Mouse (Mus musculus) kidney, postnatal 25 days (tissue): ENCODE measurements around the gene Adarb1.

Source experiments
- DNase-seq, 2 experiments: peaks; one replicate each; pipeline ENCODE4 v3.0.0; 2021; ENCODE audit warnings: mixed read lengths in 2 of 2

Gene Adarb1

DNA sequence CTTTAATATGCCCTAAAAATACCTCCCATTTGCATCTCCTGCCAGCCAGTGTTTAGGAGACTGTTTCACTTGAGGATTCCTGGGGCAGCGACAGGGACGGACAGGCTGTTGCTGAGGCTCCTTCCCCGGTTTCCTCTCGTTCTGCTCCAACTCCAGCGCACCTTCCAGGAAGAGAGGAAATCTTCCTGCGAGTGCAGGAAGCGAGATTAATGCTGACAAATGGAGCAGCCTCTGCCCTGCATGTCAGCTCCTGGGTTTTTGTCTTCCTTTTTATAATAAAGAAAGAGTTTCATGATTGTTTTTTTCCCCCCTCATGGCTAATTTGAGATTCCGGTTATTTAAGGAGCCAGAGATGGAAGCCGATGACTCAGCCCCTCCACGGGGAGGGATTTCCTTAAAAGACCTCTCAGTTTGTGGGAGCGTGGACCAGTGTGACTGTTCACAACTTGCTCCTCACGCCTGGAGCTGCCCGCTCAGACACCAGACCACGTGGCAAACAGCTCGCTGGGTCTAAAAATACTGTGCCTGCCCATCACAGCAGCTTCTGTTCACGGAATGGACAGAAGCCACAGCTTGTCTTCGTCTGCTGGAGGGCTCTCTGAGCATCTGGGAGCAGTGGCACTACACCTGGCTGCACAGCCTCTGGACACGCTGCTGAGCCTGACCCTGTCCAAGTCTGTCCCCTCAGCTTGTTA lies 16.5 kb upstream of the Adarb1 start:
- DNase-seq = peak; percentile 36 to 69

DNA sequence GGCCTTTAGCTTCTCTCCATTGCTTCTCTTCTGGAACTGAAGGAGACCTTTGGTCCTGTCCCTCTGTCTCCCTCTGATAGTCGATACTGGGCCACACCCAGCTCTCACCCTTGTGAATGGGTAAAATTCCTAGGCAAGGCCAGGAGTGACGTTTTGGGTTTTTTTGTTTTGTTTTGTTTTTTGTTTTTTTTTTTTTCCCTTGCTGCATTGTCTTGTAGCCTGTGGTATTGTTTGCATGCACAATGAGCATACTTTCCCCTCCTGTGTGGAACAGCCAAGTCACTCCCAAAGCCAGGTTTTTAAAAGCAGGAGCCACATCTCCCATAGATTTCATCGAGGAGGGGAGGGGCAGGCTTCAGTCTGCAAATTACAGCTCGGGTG lies 16.0 kb upstream of the Adarb1 start:
- no peak for DNase-seq

DNA sequence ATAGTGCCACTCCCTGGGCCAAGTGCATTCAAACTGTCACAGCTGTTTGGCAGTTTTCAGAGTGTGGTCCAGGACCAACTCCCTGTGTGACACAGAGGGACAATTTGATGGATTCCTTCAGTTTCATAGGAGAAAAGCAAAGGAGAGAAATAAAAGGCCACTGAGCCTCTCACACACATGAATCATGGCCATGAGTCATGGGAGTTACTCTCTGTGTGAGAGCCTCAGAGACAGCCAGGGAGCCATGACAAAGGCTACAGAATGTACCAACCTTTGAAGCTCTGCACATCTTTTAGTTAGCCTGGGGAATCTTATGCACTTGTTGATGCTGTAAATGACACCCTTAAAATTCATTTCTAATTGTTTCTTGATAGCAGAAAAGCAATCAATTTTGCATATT lies 12.7 kb upstream of the Adarb1 start:
- DNase-seq = no peak

DNA sequence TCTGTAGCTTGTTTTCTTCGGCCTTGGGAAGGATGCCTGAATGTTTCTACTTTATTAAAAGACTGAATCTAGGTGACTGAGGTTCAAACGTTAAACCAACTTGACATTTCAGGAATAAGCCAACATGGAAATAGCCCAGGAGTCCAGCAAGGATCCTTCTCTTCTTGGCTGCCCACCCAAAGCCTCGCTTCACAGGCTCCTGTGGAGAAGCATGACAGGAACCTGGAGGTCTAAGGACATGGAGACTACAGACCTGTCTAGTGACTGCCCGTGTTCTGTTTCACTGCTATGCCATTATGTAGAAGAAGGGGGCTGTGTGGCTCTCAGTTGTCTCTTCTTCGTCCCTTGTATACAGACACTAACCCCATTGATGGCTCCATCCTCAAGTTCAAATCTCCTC lies 11.9 kb upstream of the Adarb1 start:
- DNase-seq = no peak

DNA sequence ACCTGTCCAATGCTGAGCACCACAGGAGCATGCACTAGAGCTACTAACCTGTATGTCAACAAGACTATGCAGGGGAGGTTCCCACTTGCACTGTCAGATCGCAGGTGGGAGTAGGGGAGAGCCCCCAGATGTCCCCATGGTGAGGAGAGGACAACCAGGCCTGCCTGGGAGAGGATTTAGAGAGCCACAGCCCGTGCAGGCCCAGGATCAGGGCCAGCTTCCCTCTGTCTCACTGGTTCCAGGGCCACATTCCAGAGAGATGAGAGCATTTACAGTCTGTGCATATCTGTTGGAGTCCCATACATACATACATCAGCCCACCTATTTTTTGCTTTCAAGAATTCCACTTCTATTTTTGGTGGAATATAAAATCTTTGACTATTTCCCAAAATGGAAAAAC lies 9.5 kb upstream of the Adarb1 start:
- no peak for DNase-seq

DNA sequence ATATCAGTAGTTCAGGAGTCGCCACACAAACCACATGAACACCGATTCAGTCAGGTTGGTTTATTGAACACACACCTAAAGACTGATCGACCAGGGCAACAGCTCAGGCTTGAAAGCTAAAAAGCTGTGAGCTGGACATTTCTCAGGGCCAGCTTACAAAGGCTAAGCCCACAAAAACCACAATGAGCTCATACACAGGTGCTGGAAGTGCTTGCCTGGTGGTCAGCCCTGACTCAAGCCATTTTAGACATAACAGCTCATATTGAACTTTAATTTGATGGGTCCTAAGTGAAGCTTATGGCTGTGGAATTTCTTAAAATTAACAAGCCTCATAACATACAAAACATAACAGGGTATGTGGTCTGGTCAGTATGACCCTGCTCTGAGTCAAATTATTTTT lies 2.1 kb upstream of the Adarb1 start:
- DNase-seq = no peak

DNA sequence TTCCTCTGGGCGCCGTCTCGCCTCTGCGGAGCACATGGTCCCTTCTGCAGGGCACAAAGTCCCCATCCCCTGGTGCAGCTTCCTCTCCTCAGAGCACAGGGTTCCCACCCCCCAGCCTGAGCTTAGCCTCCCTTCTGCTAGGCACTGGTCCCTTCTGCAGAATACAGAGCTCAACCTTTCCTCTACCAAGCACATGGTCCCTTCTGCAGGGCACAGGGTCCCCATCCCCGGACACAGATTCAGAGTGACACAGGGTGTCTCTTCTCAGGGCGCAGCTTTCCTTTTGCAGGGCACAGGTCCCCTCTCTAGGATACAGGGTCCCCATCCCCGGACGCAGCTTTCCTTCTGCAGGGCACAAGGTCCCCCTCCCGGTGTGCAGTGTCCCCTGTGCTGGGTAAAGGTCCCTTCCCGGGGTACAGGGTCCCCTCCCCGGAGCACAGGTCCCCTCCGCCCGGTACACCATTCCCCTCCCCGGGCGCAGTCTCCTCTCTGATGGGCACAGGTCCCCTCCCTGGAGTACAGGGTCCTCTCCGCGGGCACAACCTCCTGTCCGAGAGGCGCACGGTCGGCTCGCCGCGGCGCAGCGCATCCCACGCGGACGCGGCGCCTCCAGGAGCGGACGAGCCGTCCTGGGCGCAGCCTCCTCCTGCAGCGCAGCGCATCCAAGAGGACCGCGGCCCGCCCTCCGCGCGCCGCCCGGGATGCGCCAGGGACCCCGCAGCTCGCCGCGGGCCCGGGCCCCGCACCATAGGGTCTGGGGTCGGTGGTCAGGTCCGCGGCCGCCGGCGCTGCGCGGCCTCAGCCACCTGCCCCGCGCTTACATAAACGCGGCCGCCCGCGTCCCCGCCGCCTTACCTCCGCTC lies 599 bp downstream of the Adarb1 start:
- DNase-seq = peak in 1 of 2 experiments; percentile 45

DNA sequence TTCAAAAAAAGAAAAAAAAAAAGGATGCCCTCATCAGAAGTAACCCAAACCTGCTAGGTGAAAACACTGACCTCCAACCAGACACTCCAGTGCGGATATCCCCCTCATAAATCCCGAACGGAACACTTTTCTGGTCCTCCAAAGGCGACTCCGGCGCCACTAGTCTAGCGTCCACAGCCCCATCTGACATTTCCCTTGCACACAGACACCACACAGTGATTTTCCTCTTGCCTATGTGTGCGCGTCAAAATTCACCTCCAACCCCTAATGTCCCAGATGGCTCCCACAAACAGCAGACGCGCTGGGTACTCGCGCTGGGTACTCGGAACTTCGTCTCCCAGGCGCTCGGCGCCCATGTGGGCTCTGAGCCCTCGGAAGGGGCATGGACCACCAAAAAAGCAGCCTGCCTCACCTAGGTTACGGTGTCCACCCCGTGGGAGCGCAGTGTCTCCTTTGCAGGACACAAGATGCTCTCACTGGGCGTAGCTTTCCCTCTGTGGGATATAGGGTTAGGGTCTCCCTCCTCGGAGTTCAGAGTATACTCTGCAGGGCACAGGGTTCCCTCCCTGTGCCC lies 1.3 kb downstream of the Adarb1 start:
- peak in 1 of 2 experiments; percentile 40 for DNase-seq

DNA sequence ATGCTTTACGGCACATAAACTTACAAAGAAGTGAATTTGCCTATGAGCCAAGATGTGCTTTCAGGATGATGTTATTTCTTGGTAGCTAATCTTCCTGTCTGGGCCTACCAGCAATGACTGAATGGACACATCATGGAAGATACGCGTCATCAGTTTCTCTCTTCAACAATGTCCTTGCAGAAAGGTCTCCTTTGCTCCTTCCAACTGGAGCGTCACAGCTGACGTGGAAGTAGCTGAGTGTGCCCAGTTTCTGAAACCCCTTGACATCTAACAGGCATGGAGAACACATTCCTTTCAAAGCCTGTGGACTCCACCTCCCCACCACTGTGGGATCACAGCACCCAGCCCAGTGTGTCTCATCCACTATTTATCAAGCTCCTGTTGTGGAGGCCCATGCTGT lies 2.2 kb downstream of the Adarb1 start:
- no peak for DNase-seq

DNA sequence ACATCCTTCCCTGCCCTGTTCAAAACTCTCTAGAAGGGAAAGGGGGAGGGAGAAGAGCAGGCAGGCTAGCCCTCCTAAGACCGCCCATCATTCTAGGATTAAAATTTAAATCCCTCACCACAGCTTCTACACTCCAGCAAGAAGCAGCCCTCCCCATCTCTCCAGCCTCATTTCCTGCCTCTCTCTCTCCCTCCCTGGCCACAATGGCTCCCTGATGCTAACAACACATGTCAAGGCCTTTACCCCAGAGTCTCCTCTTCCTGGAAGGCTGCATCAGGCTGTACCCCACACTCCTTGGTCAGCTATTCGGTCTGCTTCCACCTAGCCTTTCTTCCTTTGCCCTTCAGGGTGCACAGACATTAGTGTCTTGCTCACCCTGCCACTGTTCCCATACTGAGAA lies 4.3 kb downstream of the Adarb1 start:
- DNase-seq = no peak

DNA sequence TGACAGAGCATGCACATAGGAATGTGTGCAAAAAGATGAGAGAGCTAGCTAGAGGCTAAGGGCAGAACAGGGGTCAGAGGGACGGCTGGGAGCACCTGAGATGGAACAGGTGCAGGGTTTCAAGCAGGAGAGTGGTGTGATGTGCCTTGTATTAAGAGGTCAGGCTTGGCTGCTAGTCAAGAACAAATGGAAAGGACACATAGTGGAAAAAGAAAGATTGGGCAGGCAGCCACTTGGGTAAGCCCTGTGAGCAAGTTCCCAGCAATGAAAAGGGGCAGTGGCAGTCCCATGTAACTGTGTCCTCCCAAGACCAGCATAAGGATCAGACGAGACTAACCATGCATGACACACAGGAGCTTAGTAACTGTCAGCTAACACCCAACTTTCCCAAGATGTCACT lies 8.9 kb downstream of the Adarb1 start:
- DNase-seq = no peak

DNA sequence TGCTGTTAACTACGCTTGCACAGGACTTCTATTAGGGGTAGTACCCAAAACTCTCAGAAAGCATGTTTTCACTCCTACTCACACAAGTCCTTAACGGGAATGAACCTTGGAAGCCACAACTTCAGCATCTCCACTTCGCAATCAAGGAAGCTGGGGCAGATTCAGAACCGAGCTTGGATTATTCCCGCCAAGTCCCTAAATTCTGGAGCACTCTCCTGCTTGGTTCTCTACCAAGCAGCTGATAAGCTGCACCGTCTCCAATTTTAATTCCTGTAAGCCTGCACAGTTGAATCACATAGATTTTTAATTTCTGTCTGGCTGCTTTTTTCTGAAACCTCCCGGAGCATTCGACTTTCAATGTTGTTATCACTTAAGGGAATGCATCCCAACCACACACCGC lies 9.8 kb downstream of the Adarb1 start:
- no peak for DNase-seq

DNA sequence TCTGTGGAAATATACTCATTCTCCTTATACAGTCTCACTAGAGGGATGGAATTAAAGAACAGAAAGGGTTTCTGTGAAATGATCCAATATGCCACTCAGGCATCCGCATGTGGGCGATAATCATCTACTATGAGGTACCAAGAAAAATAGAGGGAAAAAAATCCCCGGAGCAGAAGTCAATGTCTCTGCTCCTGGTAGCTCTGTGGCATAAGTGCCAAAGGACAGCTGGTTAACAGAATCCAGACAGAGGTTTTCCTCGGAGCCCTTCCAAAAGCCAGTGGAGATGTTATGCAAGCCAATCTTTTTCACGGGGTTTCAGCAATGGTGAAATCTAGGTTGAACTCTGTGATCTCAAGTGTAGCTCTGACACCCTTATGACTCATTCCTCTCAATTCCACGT lies 11.6 kb downstream of the Adarb1 start:
- no peak for DNase-seq

DNA sequence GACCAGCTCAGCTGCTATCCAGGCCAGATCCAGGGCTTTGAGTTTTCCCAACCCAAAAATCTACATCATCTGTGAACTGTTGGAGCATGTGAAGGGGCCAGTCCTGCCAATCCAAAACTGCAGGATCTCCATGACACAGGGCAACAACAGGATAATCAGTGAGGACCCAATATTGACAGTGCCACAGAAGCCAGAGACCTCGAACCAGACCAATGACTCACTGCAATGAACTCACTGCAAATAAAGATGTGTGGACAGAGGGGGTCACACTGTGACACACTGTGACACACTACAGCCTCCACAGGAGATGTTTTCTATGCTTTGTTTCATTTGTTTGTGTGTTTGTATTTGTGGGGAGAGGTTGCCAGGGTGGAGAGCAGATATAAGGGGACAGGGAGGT lies 15.6 kb downstream of the Adarb1 start:
- DNase-seq = no peak

DNA sequence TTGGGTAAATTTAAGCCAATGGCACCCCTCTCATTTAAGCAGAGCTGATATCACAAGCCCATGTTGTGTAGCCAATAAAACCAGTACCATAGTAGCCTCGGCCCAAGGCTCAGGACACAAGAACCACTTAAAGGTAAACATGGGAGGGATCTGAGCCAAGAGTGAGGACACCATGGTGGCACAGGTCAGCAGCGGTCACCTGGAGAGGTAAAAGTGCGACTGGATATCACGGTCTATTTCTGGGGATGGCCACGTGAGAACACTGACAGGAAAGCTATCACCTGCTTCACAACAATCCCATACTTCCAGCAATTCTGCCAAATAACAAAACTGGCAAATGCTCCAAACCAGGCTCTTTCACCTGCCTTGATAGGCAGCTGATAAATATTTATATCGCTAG lies 17.0 kb downstream of the Adarb1 start:
- DNase-seq = no peak

DNA sequence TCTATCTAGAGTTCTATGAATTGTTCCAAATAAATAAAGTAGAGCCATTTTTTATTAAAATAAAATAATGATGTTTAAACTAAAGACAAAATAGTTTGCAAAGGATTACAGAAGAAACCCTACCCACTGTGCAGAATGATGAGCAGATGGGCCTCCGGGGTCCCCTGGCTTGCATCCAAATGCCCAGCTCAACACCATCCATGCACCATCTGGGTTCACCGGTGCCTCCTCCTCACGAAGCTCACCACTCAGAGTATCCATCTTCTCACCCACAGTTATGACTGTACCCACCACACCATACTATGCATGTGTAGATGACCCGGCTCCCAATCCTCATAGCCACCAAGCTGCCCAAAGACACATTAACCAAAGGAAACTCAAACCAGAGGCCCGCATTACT lies 18.1 kb downstream of the Adarb1 start:
- DNase-seq = no peak

DNA sequence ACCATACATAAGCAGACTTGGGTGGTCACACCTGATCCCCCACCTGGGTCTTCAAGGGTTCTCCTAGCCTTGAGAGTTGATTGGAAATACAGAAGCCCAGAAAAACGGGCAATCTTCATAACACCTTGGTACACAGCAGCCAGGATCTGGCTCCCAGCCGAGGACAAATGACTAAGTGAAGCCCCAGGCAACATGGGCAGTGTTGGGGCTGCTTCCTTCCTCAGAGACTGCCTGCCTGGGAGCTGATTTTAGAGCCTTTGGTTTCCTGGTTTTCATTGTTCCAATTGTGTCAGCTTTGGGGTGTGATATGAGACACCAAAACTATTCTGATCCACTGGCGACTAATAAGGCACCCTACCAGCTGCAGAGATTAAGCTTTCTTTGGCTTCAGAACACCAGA lies 20.0 kb downstream of the Adarb1 start:
- peak; percentile 72 to 81 for DNase-seq

DNA sequence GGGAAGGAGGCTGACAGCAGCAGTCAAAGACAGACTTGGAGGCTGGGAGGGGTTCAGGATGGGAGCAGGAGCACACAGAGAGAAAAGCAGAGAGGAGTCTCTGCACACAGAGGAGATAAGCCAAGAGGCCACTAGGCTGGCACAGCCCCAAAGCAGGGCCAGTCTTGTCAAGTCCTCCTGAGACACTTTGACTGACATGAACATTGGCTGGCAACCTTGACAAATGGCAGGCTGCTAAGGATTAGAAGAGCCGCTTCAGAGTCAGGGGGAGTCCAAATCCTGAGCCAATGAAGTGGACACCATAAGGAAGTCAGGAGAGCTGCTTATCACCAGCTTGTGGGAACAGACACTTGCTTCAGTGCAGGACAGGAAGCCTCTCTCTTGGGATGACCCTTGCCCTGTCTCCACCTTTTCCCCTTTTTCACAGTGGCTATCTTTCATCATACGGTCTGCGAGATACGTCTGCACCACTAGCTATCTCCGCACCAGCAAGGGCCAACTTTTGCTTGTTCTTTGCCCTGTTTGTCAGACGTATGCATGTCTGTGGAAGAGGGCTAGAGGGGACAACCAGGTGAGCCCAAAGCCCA lies 20.9 kb downstream of the Adarb1 start:
- DNase-seq = no peak

DNA sequence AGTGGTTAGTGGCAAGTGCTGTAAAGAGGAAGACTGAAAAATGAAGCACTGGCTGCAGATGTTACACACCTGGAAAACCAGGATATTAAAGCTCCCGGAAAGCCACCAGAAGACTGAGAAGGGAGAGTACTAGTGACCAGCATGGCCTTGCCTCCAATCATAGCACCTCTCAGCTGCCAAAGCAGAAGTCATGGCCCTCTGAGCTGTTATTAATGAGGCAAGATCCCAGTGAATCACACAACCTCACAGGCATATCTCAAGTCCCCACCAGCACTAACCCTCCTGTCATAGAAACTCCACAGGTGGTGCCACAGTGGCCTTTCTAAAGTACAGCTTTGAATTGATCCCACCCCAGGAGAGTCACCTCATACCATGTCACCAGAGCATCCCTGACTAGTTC lies 22.1 kb downstream of the Adarb1 start:
- no peak for DNase-seq

DNA sequence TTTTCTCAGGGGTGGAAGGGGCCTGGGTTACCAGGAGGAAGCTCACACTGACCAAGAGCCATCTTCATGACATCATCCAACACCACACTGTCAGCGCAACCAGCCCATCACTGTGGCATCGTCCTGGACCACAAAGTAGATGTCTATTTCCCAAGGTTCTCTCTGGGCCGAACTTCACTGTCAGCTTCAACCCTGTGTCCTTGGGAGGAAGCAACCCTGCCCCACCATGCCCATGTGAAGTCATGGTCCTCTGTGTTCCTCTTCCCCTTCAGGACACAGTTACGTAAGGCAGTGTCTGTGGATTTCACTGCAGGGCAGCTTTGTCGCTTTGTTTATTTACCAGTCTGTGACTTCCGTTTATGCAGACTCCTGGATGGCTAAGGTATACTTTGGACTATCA lies 27.0 kb downstream of the Adarb1 start:
- no peak for DNase-seq

DNA sequence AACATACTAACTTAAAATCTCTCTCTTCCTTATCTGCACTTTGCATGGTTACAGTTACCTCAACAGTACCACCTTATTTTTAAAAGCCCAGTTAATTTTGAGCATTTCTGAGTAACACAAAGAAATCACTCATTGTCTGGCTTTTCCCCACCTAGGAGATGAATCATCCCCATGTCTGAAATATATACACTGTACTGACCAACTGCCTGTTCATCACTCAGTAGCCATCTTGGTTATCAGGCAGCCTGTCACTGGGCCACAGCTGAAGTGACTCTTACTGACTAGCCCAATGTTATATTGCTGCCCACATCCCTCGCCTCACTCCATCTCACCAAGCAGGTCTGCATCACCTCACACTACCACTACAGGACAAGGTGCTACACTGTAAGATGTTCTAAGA lies 30.5 kb downstream of the Adarb1 start:
- DNase-seq = no peak

DNA sequence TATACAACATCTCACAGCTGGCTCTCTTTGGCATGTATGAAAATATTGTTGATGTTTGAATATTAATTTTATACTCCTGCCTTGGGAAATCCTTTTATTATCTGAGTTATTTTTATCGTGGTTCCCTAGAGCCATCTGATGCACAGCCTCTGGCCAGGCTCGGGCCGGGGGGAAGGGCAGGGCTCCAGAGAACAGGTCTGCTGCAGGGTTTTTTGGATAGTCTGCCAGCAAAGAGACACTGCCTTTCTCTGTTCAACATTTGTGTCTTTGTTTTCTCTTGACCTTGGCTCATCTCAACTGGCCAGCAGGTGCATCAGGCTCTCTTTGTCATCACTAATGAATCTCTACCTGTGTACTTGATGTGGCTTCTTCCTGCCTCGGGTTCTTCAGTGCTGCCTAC lies 32.3 kb downstream of the Adarb1 start:
- DNase-seq = no peak

DNA sequence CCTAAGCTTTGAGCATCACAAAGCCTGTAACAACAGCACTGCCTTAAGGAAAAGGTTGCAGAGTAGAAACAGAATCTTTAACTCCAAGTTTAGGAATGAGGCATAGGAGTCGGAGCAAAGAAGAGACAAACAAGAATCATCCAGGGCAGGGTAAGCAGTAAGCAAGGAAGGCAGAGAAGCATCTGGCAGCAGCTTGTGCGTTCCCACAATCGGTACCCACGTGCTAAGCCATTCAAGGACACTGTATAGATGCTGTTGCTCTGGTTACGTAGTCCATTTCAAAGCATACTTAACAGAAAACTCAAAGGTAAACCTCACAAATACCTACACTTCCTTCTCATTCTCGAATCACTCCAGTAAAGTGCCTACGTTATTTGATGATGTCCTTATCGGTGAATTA lies 35.0 kb downstream of the Adarb1 start:
- no peak for DNase-seq

DNA sequence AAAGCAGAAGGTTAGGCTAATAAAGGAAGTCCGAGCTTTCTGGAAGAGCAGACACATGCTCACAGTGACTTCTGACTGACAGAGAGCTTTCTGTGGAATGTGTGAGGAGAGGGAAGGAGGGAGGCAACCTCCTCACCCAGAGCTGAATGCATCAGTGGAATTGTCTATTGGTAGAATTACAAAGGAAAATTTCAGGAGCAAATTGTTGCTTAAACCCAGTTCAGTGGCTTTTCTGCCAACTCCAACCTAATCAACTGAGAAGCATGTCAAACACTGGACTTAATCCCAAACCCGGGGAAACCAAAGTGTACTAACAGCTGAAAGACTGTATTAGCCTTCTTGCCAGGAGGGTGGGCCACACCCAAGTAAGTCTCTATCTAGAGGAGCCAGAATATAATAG lies 36.9 kb downstream of the Adarb1 start:
- no peak for DNase-seq
